Mouse (Mus musculus) neural tube, embryonic 15.5 days (tissue): ENCODE measurements at regions not wholly inside any gene's neighbourhood (a gene's known extent, or its start where the extent isn't known, plus 50 kb on each side); places are given as distances from the start of the nearest gene placed in this dataset.

ENCODE experiments used
- ATAC-seq: fragments of 200-750 bp; cut with Nextera tagmentation; 2 replicates; pipeline ENCODE4 v1.8.0; 2017; ENCODE audit warnings: mild to moderate bottlenecking, moderate TSS enrichment, moderate library complexity; ENCODE audit not compliant: low FRiP score
- H3K27ac ChIP-seq: fragments of 300-500 bp; sonication (generic); replicated peaks from 2 replicates; pipeline ENCODE4 v1.5.1; 2015; ENCODE audit warnings: mild to moderate bottlenecking, inconsistent platforms
- H3K27me3 ChIP-seq: fragments of 300-500 bp; sonication (generic); replicated peaks from 2 replicates; pipeline ENCODE4 v1.6.1; 2015; ENCODE audit warnings: inconsistent platforms
- H3K36me3 ChIP-seq: fragments of 300-500 bp; sonication (generic); 2 replicates; pipeline ENCODE4 v1.6.1; 2015; ENCODE audit warnings: inconsistent platforms
- H3K4me1 ChIP-seq: fragments of 300-500 bp; sonication (generic); 2 replicates; pipeline ENCODE4 v1.6.1; 2015; ENCODE audit warnings: inconsistent platforms
- H3K4me2 ChIP-seq: fragments of 300-500 bp; sonication (generic); 2 replicates; pipeline ENCODE4 v1.6.1; 2015; ENCODE audit warnings: inconsistent platforms, mild to moderate bottlenecking, moderate library complexity
- H3K4me3 ChIP-seq: fragments of 300-500 bp; sonication (generic); replicated peaks from 2 replicates; pipeline ENCODE4 v1.5.1; 2015; ENCODE audit warnings: mild to moderate bottlenecking, inconsistent platforms
- H3K9ac ChIP-seq: fragments of 300-500 bp; sonication (generic); replicated peaks from 2 replicates; pipeline ENCODE4 v1.6.1; 2015; ENCODE audit warnings: mild to moderate bottlenecking, inconsistent platforms
- H3K9me3 ChIP-seq: fragments of 300-500 bp; sonication (generic); replicated peaks from 2 replicates; pipeline ENCODE4 v1.6.1; 2016; ENCODE audit warnings: inconsistent platforms
- WGBS: fragments of 180-500 bp; shearing (Covaris S2); methylation state at CpG from one replicate; pipeline ENCODE4 v1.1.7; 2015; ENCODE audit warnings: mixed read lengths; 5-methylcytosine and 5-hydroxymethylcytosine counted together

DNA sequence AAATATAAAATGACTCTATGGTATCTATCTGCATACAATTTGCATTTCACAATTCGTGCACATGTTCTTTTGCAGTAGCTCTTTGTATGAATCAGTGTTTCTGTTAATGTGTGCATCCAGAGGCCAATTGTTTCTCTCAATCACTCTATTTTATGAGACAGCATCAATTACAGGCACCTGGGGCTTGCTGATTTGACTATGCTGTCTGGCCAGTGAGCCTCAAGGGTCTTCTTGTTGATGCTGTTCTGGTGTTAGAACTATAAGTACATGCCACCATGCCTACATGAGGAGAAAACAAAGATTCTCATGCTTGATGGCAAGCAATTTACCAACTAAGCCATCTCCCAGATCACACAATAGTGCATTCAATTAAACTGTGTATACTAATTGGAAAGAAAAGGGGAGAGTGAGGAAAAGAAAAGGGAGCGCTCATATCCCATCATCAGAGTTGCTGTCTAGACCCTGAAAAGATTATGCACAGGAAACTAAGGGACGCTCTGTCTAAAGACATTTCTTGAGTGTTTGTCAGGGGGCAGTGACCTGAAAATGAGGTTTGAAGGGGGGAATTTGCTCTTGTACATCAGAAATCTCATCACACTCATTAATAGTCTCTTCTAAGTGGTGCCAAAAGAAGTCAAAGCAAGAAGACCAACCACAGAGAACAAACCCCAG, 772.6 kb downstream of the D3Ertd751e start:
- H3K9me3 ChIP-seq: no peaks in the 10 kb centered on the region
- H3K27ac ChIP-seq: 0 out of 2 replicates have a peak overlapping the region, but pooled peaks have one; percentile 23
- H3K36me3 ChIP-seq: no peaks in the 10 kb centered on the region
- 61% methylated on average over 3 of the region's 3 CpGs for WGBS
- no peak overlapping the region for H3K4me2 ChIP-seq
- H3K4me3 ChIP-seq: no peak overlapping the region
- H3K4me1 ChIP-seq: peaks cover 3% of the 10 kb centered on the region; the same call in 1 of the 2 replicates
- no peaks in the 10 kb centered on the region for H3K27me3 ChIP-seq
- no peak overlapping the region for H3K9ac ChIP-seq
- ATAC-seq: no peak

DNA sequence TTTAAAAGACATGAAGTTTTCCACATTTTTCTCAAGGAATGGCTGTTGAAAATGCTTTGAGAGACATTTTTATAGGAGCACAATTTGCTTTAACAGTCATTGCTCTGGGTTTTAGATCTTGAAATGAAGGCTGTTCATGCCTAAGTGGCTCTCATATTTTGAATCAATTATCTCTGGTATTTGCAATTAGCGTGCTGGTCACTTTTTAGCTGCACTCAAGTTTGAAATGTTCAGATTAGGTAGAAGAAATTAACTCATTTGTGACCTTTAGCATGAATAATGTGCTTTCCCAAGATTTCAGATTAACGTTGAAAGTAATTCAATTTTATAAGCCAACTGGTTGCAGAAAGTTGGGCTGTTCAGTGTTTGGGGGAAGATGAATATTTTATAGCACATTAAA, 773.9 kb downstream of the D3Ertd751e start:
- Histone ChIP-seq H3K9ac (no peak overlapping the region), H3K4me3 (no peak overlapping the region), H3K36me3 (no peaks in the 10 kb centered on the region), H3K27ac (no peak overlapping the region), H3K4me2 (no peak overlapping the region), H3K27me3 (no peaks in the 10 kb centered on the region), H3K4me1 (peaks cover 3% of the 10 kb centered on the region; the same call in 1 of the 2 replicates), H3K9me3 (no peaks in the 10 kb centered on the region)
- 73% methylated on average over 2 of the region's 2 CpGs for WGBS
- ATAC-seq: no peak

DNA sequence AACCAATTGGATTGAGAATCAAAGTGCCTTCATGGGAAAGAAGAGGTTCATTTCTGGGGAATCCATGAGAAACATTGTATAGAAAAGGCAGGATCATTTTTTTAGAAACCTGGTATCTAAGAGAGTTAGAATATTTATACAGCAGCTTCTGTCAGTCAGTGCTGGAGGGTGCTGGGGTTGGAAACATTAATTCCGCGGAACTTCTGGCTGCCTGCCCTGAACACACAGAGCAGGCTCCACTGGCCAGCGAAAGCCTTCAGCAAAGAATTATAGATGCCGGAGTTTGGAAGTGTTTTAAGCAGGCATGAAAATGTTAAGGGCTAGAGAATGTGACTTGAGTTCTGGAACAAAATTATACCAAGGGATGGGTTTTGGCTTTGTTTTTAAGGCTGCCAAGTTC, 789.0 kb downstream of the D3Ertd751e start:
- WGBS: 65% methylated on average over 4 of the region's 4 CpGs
- no peak overlapping the region for H3K27ac ChIP-seq
- H3K4me3 ChIP-seq: no peak overlapping the region
- 0 out of 2 replicates have a peak, but pooled peaks have one; percentile 63 for ATAC-seq
- no peaks in the 10 kb centered on the region for H3K27me3 ChIP-seq
- H3K36me3 ChIP-seq: no peaks in the 10 kb centered on the region
- 0 out of 2 replicates have a peak overlapping the region, but pooled peaks have one; percentile 6 for H3K4me2 ChIP-seq
- no peaks in the 10 kb centered on the region for H3K9me3 ChIP-seq
- H3K4me1 ChIP-seq: no peaks in the 10 kb centered on the region
- H3K9ac ChIP-seq: no peak overlapping the region

DNA sequence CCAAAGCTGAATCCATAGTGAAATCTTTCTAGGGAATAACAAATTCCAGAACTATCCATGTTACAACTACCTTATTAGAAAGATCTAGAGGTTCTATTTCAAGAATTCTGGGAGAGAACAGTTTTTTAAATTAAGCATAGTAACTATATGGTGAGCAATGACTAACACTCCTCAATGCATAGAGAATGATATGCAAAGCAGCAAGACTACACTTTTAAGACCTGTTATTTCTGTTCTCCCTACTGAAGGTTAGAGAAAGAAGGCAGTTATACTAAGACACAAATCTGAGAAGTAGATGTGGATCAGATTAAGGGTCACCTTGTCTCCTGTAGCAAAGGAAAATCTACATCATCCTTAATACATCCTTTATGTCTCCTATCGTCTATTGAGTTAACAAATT, 824.3 kb downstream of the D3Ertd751e start:
- Histone ChIP-seq H3K4me2 (no peak overlapping the region), H3K4me1 (peaks cover 4% of the 10 kb centered on the region; the same call in 1 of the 2 replicates), H3K9me3 (no peaks in the 10 kb centered on the region), H3K27me3 (no peaks in the 10 kb centered on the region), H3K27ac (no peak overlapping the region), H3K4me3 (no peak overlapping the region), H3K36me3 (no peaks in the 10 kb centered on the region), H3K9ac (no peak overlapping the region)
- ATAC-seq: no peak
- WGBS: 83% methylated on average over 1 of the region's 1 CpGs

DNA sequence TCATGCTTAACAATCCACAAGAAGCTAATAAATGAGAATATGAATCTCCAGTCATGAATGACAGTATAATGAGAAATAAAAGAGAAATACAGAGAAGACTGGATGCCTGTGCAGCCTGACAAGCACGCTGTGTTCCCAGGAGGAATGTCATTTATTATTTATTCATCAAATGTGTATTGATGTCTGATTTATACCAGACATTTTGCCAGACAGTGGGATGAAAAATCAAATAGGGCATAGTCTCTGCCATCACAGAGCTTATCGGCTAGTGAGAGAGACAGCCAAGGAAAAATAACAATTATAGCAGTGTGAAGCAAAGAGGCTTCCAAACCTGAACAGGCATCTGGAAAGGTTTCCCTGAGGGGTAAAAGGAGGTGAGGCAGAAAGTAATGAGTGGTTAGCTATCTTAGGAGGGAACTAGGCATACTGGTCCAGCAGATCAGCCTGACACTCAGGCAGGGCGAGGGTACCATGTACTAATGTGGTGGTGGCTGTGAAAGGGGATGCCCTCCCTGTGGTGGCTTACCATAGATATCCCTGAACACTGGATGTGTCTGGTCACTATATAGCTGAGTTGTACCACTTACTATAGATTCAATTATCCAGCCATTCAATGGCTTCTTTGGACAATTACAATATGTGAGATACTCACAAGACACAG, 828.1 kb downstream of the D3Ertd751e start:
- H3K4me3 ChIP-seq: no peak overlapping the region
- peaks cover 4% of the 10 kb centered on the region; the same call in 1 of the 2 replicates for H3K4me1 ChIP-seq
- H3K9ac ChIP-seq: no peak overlapping the region
- ATAC-seq: peak; percentile 51
- H3K27ac ChIP-seq: no peak overlapping the region
- H3K27me3 ChIP-seq: no peaks in the 10 kb centered on the region
- H3K36me3 ChIP-seq: no peaks in the 10 kb centered on the region
- WGBS: 47% methylated on average over 3 of the region's 3 CpGs
- H3K9me3 ChIP-seq: no peaks in the 10 kb centered on the region
- H3K4me2 ChIP-seq: no peak overlapping the region

DNA sequence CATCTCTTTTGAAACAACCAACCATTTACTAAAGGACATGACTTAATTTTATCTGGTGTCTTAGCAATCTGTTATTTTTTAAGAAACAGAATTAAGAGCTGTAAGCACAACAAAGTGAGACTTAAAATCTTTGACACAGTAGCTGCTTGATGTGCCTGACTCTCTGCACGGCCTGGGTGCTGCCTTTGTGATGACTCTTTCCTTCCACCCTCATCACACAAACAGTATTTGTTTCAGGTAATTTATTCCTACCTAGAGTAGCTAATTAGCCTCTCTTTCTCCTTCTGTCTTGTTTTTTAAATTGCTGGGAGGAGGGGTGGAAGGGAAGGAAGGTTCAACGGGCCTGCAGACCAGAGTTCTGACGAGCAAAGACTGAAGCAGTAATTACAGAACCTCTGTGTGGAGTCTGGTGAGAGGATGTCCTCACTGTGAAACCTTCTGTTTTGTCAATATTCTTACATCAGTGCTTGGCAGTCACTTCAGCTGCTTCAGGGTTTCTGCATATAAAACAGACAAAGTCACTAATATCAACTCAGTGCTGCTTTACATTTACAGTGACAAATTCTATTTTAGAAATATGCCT, 829.6 kb downstream of the D3Ertd751e start:
- no peak overlapping the region for H3K27ac ChIP-seq
- 11% methylated on average over 3 of the region's 3 CpGs for WGBS
- no peak overlapping the region for H3K4me3 ChIP-seq
- no peak overlapping the region for H3K9ac ChIP-seq
- ATAC-seq: peak; percentile 12; the same call in 1 of the 2 replicates
- H3K4me2 ChIP-seq: no peak overlapping the region
- no peaks in the 10 kb centered on the region for H3K36me3 ChIP-seq
- H3K9me3 ChIP-seq: no peaks in the 10 kb centered on the region
- H3K27me3 ChIP-seq: no peaks in the 10 kb centered on the region
- peaks cover 4% of the 10 kb centered on the region; the same call in 1 of the 2 replicates for H3K4me1 ChIP-seq

DNA sequence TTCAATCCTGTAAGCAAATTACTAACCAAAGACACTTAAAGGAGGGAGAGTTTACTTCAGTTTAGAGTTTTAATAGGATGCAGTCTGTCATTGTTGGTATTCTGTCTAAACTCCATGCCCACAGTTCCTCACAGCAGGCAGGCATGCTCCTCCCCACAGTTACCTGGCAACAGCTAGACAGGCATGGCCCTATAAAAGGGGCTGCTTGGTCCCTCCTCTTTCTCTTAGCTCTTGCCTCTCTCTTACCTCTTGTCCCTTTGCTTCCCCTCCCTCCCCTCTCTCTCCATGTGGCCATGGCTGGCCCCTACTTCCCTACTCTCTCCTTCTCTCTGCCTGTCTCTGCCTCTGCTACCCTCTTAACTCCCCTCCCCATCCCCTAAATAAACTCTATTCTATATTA, 830.7 kb downstream of the D3Ertd751e start:
- H3K27me3 ChIP-seq: no peaks in the 10 kb centered on the region
- no peaks in the 10 kb centered on the region for H3K9me3 ChIP-seq
- no peak overlapping the region for H3K9ac ChIP-seq
- H3K4me3 ChIP-seq: no peak overlapping the region
- ATAC-seq: peak; percentile 56
- no peaks in the 10 kb centered on the region for H3K36me3 ChIP-seq
- H3K4me2 ChIP-seq: no peak overlapping the region
- peaks cover 4% of the 10 kb centered on the region; the same call in 1 of the 2 replicates for H3K4me1 ChIP-seq
- no peak overlapping the region for H3K27ac ChIP-seq

DNA sequence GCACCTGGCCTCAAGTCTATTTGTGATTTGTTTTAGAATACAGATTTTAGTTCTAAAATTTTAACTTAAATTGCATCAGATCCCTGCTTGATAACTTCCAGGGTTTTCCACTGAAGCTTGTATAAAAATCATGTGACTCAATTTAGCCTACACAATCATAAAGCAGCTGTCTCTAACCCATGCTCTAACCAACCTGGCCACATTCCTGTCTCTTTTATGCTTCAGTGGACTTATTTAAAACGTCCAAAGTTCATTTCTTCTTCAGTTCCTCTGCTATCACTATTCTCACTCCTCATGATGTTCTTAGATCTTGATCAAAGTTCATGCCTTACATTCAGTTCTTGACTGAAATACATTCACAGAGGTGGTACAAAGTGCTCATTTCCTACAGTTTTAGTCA, 839.9 kb downstream of the D3Ertd751e start:
- no peaks in the 10 kb centered on the region for H3K27me3 ChIP-seq
- WGBS: 27% methylated on average over 1 of the region's 1 CpGs

DNA sequence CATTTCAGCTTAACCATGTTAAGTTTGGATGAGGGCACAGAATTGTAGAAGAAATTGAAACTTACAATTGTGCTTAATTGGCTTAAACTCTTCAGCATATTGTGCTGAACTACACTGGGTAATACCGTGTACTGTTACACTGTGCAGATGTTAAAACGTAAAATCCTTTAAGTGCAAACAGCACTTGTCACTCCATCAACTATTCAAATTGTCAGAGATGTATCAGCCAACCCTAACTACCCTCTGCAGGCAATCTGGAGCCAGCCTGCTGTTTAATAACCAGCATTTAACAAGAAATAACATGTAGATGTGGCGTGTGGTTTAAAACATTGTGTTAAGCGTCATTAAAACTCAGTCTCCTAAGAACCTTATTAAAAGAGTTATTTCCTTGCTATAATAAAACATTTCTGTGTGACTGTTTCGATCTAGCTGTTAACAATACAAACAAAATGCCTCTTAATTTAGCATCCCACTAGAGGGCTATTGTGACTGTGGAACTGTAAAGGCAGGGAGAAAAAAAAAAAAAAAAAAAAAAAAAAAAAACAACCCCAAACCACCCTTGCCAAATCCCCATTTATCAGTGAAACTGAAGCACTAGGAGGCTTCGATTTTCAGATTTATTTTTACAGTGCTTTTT, 845.0 kb downstream of the D3Ertd751e start:
- no peak overlapping the region for H3K27ac ChIP-seq
- no peak overlapping the region for H3K4me3 ChIP-seq
- H3K27me3 ChIP-seq: no peaks in the 10 kb centered on the region
- ATAC-seq: peak; percentile 87
- 33% methylated on average over 6 of the region's 6 CpGs for WGBS
- H3K9ac ChIP-seq: no peak overlapping the region
- H3K4me1 ChIP-seq: no peaks in the 10 kb centered on the region
- no peak overlapping the region for H3K4me2 ChIP-seq
- no peaks in the 10 kb centered on the region for H3K36me3 ChIP-seq
- H3K9me3 ChIP-seq: no peaks in the 10 kb centered on the region

More for the DNA sequence above, 839.9 kb downstream of the D3Ertd751e start:
- H3K4me1 ChIP-seq: no peaks in the 10 kb centered on the region
- no peak overlapping the region for H3K9ac ChIP-seq
- H3K27ac ChIP-seq: no peak overlapping the region
- H3K9me3 ChIP-seq: no peaks in the 10 kb centered on the region
- H3K36me3 ChIP-seq: no peaks in the 10 kb centered on the region
- no peak overlapping the region for H3K4me3 ChIP-seq
- no peak for ATAC-seq
- H3K4me2 ChIP-seq: no peak overlapping the region

DNA sequence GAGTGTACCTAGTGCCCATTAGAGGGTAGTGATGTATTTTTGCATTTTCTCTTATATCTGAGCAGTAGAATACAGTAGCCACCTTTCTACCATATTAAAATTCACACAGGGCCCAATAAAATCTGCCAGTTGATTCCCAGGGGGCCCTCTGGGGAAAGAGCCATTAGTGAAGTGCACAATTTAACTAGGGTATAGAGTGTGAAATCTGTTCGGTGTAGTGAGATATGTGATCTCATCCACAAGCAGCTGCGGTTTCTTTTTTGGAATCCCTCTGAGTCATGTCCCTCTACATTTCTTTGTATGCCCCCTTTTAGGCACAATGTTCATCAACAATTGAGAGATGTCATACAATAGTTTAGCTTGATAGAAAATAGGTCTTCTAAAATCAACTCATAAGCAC, 847.1 kb downstream of the D3Ertd751e start:
- no peak for ATAC-seq
- Histone ChIP-seq H3K27ac (no peak overlapping the region), H3K4me3 (no peak overlapping the region), H3K36me3 (no peaks in the 10 kb centered on the region), H3K27me3 (no peaks in the 10 kb centered on the region), H3K4me2 (no peak overlapping the region), H3K9me3 (no peaks in the 10 kb centered on the region), H3K4me1 (no peaks in the 10 kb centered on the region), H3K9ac (no peak overlapping the region)
- WGBS: 65% methylated on average over 2 of the region's 2 CpGs

DNA sequence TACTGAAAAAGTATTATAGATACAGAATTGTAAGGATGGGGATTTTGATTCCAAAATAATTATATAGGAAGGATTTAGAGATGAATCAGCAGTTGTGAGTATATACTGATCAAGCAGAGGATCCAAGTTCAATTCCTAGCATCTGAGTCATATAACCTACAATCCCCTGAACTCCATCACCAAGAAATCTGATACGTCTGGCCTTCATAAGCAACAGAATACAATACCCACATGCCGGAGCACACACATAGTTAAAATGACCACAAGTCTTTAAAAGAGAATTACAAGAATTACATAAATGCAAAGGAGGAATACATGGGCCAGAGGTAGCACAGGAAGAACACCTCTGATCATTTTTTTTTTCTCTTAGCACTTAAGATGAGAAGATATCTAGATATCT, 847.7 kb downstream of the D3Ertd751e start:
- Histone ChIP-seq H3K27ac (no peak overlapping the region), H3K9ac (no peak overlapping the region), H3K4me2 (no peak overlapping the region), H3K4me3 (no peak overlapping the region), H3K36me3 (no peaks in the 10 kb centered on the region), H3K4me1 (no peaks in the 10 kb centered on the region), H3K9me3 (no peaks in the 10 kb centered on the region), H3K27me3 (no peaks in the 10 kb centered on the region)
- ATAC-seq: no peak
- WGBS: 94% methylated on average over 2 of the region's 2 CpGs
